Mouse (Mus musculus) right cerebral cortex, postnatal 4 days (tissue): ENCODE data around the gene Zfp296.
"Not testable (repeated sequence)": the region's sequence is repeated elsewhere in the genome, so short reads cannot be mapped to it uniquely, and the experiment has no call there.

ENCODE experiments used
- DNase-seq: peaks from one replicate; pipeline ENCODE4 v3.0.0-alpha.2; 2022

Zfp296 gene

GRCm38 (mm10) chr7:19562643-19563410 lies 14.3 kb upstream of the Zfp296 start, which contains the start of gene Ppp1r37:
Ppp1r37 (minus strand) TSS chr7:19563076.
- no peak for DNase-seq

GRCm38 (mm10) chr7:19563884-19564283 lies 13.2 kb upstream of the Zfp296 start:
- no peak for DNase-seq

- no peak for DNase-seq
Observed at GRCm38 (mm10) chr7:19564455-19564854, 12.6 kb upstream of the Zfp296 start.

GRCm38 (mm10) chr7:19565803-19566202 lies 11.3 kb upstream of the Zfp296 start:
- DNase-seq, result no peak

GRCm38 (mm10) chr7:19567426-19567825 lies 9.7 kb upstream of the Zfp296 start:
- DNase-seq, result no peak

GRCm38 (mm10) chr7:19569647-19570046 lies 7.4 kb upstream of the Zfp296 start:
- DNase-seq, result no peak

- peak; percentile 79 for DNase-seq
Observed at GRCm38 (mm10) chr7:19572926-19573775, 3.9 kb upstream of the Zfp296 start.

GRCm38 (mm10) chr7:19573776-19574140 lies 3.3 kb upstream of the Zfp296 start:
- no peak for DNase-seq

- DNase-seq, result no peak
Observed at GRCm38 (mm10) chr7:19575559-19575958, 1.5 kb upstream of the Zfp296 start.

- DNase-seq, result no peak
Observed at GRCm38 (mm10) chr7:19577877-19578414, 859 bp downstream of the Zfp296 start.

- no peak for DNase-seq
Observed at GRCm38 (mm10) chr7:19578436-19578835, 1.3 kb downstream of the Zfp296 start.

- no peak for DNase-seq
Observed at GRCm38 (mm10) chr7:19579751-19580150, 2.7 kb downstream of the Zfp296 start.

GRCm38 (mm10) chr7:19580634-19581033 lies 3.5 kb downstream of the Zfp296 start:
- no peak for DNase-seq

- no peak for DNase-seq
Observed at GRCm38 (mm10) chr7:19586269-19586668, 9.2 kb downstream of the Zfp296 start.

- DNase-seq, result peak; percentile 77
Observed at GRCm38 (mm10) chr7:19589207-19589606, 12.1 kb downstream of the Zfp296 start.

GRCm38 (mm10) chr7:19589917-19590316 lies 12.8 kb downstream of the Zfp296 start:
- peak; percentile 72 for DNase-seq

- DNase-seq, result no peak
Observed at GRCm38 (mm10) chr7:19593061-19593730, 16.1 kb downstream of the Zfp296 start.

GRCm38 (mm10) chr7:19600562-19600961 lies 23.5 kb downstream of the Zfp296 start:
- no peak for DNase-seq

GRCm38 (mm10) chr7:19603055-19603454 lies 26.0 kb downstream of the Zfp296 start:
- no peak for DNase-seq

GRCm38 (mm10) chr7:19603849-19604605 lies 26.9 kb downstream of the Zfp296 start, which contains the start of gene Clasrp:
Clasrp (minus strand) TSS chr7:19604486.
- peak; percentile 91 for DNase-seq

GRCm38 (mm10) chr7:19604606-19605214 lies 27.6 kb downstream of the Zfp296 start:
- not testable (repeated sequence) for DNase-seq

- no peak for DNase-seq
Observed at GRCm38 (mm10) chr7:19607291-19607690, 30.2 kb downstream of the Zfp296 start.
